Mouse (Mus musculus): ENCODE results near the gene Slc25a34. TPM values are rescaled to one million over a fixed set of nuclear protein-coding genes. Genes with fewer than 3 reads are reported as not detected.

The Slc25a34 gene
- total RNA-seq, 2 experiments from 2014 or later, result 3.0 to 3.2 TPM

DNA sequence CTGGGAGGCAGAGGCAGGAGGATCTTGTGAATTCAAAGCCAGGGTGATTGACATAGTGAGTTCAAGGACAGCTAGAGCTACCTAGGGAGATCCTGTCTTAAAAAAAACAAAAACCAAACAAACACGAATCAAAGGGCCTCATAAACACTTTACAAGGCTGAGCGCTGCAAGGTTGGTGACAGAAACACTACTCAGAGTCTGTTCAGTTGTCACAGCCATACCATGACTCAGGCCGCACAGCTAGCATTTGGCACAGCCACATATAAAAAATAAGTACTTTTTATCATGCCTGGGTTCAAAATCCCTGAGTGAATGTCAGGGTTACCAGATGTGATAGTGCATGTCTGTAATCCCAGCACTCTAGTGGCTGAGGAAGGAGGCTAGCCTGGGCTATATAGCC lies 23.6 kb upstream of the Slc25a34 start:
- no peak for DNase-seq (ENCODE audit: low spot score in 2 of 2)
- intact Hi-C loops (cut with DNase I), result no loop called here

DNA sequence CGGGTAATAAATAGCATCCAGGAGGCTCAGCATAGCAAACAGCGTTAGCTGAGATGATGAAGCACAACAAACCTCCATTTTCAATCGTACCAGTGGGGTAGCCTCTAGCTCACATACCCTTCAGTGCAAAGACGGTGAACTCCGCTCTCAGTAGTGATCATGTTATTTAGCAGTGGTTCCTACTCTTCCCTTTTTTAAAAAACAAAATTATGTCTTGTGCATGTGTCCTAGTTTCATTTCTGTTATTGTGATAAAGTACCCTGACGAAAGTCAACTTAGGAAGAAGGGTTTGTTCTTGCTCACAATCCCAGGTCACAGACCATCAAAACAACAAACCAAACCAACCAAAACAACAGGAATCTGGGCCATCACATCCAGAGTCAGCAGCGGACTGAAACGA lies 22.4 kb upstream of the Slc25a34 start:
- no peak for DNase-seq (ENCODE audit: low spot score in 2 of 2)
- intact Hi-C loops (cut with DNase I), result no loop called here

DNA sequence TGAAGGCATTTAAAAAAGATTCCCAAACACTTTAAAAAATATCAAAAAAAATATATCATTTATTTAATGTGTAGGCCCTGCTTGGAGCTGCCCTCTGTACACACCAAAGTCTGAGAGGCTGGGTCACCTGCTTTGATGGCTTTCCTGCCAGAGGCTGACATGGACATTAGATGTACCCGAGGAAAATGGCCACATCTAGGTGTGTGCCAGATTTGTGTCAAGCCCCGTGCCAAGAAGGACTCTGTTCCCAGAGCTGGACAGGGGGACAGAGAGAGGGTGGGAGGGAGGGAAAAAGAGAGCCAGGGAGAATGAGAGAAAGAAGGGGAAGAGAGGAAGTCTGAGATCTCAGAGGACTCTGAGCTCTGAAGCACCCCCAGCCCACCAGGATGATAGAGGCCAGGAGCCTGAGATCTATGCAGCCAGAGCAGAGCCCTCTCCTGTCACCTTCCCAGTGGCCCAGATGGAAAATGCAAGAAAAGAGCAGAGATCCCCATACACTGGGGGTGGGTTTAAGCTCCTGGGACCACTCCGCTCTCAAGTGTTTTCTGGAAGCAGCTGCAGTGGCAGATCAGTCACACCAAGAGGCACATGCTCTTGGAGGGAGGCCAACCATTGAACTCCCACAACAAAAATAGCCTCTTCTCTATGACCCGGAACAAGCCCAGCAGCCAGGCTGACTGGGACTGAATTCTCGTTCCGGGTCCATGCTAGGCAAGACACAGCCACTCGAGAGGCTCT lies 19.7 kb upstream of the Slc25a34 start:
- intact Hi-C loops (cut with DNase I), result no loop called here
- DNase-seq (ENCODE audit: low spot score in 2 of 2), result peak; percentile 60 to 73

DNA sequence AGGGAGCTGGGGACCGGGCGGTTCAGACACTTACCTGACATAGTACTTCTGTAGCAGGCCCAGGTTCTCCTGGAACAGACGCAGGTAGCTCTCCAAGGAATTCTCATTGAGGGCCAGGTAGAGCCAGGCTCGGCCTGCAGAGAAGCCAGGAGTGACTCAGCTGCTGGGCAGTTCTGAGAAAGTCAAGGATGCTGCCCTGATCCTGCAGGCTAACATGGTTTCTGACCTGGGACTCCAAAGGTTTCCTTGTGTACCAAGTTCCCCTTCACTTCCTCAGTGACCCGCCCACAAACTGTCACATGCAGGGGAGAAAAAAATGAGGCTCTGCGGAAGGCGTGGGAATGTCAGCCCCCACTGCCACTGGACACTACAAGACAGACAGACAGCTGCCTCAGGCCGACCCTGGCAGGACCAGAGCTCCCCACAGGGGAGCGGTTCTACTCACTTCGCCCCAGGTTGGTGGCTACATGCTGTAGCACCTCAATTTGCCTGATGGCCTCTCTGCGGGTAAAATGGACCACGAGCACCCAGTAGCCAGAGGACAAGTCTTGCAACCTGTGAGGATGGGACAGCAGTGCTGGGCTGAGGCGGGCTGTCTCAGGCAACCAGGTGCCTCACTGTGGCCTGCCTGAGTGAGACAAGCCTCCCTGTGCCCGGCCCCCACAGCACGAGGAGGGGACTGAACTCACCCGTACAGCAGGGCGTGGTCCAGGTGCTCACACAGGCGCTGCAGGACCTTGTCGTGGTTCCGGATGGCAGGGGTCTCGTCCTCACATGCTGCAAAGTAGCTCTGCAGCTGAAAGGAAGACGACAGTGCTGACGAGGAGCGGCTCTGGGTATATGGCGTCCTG lies 18.6 kb upstream of the Slc25a34 start:
- intact Hi-C loops (cut with DNase I), result no loop called here
- DNase-seq (ENCODE audit: low spot score in 2 of 2), result no peak

DNA sequence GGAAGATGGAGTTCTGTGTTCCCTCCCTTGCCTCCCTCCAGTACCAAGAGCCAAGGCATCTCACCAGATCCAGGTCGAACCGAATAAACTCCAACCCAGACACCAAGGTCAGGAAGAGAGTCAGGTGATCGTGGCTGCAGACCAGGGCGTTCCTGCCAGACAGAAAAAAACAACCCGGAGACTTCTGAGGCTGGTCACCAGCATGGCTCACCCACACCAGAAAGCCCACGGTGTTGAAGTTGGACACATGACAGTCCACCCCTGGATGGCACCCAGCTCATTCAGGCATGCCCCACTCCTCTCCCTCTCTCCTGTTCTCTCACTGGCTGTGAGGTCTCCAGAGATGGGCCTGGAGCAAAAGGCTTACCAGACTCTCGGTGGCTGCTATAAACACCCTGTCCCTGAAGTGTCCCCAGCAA lies 17.7 kb upstream of the Slc25a34 start:
- no peak for DNase-seq (ENCODE audit: low spot score in 2 of 2)
- intact Hi-C loops (cut with DNase I), result no loop called here

DNA sequence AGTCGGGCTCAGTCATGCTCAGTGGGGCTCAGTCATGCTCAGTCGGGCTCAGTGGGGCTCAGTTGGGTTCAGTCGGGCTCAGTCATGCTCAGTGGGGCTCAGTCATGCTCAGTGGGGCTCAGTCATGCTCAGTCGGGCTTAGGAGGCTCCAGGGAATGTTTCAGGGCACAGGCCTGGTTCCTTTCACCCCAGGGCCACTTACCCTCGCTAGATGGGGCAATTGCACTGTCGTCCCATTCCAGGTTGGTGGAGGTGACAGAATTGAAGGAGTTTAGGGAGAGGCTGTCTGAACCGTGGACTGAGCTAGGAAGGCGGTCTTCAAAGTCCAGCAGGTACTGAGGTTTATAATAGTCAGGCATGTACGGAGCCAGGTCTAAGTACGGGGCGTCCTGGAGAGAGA lies 15.9 kb upstream of the Slc25a34 start:
- intact Hi-C loops (cut with DNase I), result no loop called here
- DNase-seq (ENCODE audit: low spot score in 2 of 2), result no peak

DNA sequence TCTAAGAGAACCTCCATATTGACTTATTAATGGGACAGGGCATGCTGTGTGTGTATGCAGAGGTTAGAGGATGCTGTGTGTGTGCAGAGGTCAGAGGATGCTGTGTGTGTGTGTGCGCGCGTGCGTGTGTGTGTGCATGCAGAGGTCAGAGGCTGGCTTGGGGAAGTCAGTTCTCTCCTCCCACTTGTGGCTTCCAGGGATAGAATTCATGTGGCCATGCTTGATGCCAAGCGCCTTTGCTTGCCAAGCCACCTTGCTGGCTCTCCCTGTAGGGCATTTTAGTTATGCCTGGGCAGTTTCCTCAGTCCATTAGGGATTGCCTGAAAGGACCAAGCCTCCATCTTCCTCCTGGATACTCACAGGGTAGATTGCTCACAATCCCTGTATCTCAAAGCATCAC lies 13.1 kb upstream of the Slc25a34 start:
- intact Hi-C loops (cut with DNase I), result no loop called here
- no peak for DNase-seq (ENCODE audit: low spot score in 2 of 2)

DNA sequence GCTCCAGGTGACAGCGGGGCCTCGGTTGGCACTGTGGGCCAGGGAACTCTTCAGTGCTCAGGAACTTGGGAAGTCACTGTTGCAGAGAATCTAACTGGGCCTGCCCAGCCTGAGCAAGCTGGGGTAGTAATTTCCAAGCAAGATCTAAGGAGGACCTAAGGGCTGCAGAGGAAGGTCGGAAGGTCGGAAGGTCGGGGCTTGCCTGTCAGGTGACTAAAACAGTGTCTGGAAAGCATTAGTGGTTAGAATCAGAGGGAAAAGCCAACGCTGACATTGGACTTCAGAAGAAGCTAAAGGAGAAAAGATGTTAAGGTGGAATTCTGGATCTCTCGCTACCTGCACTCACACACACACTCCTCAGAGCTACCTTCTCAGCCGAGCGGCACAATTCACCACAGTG lies 12.4 kb upstream of the Slc25a34 start:
- DNase-seq (ENCODE audit: low spot score in 2 of 2), result no peak
- intact Hi-C loops (cut with DNase I), result no loop called here

DNA sequence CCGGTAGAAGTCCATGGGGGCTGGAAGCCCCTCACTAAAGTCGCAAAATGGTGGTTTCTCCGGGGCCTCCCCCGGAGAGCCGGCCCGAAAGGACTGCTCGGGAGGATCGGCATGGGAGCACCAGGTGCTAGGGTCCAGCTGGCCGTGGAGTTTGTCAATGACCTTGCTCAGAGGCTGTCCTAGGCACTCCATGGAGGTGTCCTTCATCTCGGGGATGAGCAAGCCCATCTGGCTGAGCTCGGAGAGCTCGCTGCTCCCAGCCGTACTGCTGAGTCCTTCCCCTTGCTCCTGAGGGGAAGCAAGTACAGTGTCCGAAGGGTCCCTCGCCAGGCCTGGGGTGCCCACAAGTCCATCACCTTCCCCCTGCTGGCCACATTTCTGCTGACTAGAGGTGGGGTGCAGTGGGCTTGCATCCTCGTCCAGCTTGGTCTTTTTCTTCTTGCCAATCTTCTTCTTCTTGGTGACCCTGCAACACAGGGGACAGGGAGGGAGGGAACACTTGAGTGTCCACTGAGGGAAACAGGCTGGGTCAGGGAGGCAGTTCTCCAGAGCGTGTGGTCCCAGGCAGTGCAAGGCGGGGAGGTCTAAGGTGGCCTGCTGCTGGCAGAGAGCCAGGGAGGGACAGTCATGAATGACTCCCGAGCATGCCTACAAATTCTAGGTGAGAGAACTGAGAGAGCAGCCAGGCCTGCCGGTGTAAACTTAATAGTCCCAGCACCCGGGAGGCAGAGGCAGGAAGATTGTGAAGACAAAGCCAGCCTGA lies 8.7 kb upstream of the Slc25a34 start:
- intact Hi-C loops (cut with DNase I), result no loop called here

DNA sequence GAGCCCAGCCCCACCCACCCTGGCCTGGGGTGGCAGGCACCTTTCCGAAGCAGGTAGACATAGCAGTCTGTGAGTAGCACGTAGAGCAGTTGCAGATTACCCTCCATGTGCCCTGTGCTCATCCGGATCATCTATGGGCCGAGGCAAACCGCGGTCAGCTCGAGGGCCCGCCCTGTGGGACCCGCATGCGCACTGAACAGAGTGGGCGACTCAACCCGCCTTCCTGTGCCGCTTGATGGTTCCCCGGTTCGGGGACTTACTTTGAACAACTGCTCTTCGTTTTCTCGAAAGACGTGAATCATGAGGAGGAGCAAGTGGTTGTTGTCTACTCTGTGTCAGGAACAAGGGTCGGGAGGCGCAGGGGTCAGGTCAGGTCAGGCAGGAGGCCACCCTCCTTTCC lies 7.6 kb upstream of the Slc25a34 start:
- intact Hi-C loops (cut with DNase I), result no loop called here
- DNase-seq (ENCODE audit: low spot score in 2 of 2), result no peak

More for the DNA sequence above, 8.7 kb upstream of the Slc25a34 start:
- DNase-seq (ENCODE audit: low spot score in 2 of 2), result no peak

DNA sequence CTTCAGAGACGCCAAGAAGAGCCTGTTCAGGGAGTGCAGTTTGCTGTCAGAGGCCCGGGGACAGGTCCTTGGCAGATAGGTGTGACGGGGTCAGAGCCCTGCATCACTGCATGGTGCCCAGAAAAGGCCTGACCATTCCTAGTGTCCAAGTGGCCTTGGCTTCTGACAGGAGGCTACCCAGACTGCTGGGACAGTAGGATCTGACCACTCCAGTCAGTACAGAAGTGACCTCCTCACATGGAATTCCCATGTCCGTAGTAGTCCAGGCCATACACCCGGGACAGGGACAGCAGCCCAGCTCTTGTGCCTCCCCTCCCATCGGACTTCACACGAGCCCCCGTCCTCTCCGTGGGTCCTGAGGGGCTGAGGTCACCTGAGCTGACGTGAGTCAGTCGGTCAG lies 6.4 kb upstream of the Slc25a34 start:
- DNase-seq (ENCODE audit: low spot score in 2 of 2), result no peak
- intact Hi-C loops (cut with DNase I), result no loop called here

DNA sequence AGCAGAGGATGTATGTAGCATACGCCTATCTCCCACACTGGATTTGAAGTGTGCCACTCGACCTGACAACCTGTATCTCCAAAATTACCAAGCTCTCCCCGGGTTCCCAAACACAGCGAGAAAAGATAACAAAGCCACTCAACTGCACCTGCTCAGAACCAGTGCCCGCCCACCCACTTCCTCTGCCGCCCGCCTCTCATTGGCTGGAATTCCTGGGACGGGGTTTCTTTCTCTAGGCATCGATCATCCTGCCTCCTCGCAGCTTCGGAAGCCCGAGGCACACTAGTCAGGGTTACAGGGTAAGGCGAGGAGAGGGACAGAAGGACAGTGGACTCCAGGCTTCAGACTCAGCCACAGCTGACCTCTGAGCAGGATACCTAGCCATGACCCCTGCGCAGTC lies 5.0 kb upstream of the Slc25a34 start:
- intact Hi-C loops (cut with DNase I), result no loop called here
- no peak for DNase-seq (ENCODE audit: low spot score in 2 of 2)

DNA sequence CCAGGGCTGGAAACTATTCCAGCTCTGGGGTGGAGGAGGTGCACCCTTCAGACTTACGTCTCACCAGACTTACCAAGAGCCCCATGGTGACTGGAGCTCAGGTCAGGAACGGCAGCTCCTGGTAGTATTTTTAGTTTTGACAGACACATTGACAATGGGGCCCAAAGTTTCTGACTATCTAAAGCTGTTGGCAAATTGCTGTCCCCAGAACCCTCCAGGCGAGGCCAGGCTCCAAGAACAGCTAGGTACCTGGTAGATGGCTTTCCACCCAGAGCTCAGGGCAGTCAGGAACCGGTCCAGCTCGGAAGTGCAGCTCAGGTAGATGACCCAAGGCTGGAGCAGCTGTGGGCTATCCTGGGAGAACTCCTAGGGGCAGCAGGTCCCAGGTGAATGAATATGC lies 3.9 kb upstream of the Slc25a34 start:
- DNase-seq (ENCODE audit: low spot score in 2 of 2), result no peak
- intact Hi-C loops (cut with DNase I), result no loop called here

DNA sequence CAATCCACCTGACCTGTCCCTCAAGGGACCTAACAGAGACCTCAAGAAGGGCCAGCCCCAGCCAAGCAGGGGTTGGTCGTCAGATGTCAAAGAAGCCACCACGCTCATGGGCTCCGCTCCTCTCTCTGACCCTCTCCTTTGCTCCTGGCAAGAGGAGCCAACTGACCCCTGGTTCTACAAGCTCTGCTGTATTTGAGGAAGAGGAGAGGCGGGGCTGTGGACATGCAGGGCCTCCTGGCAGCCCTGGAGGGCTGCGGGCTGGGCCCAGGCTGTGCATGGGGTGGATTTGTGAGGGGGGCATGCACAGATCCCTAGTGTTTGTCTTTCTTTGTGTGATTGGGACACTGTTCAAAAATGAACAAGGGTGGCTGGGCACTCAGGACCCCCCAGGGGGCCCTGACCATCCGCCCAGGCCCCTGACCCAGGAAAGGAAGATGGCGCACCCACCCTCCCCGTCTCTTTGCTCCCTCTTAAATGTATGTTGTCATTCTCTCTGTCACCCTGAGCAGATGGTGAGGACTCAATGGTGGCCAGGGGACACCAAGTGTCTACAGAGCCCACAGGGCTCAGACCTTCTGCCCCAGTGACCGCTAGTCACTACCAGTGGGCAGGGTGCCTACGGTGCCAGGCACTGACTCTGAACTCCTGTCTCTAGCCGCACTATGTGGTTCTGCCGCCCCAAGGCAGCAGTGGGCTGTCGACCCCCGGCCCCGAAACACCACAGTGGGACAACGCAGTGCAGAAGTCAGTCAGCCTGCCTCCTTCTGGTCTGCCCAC lies 2.3 kb upstream of the Slc25a34 start:
- intact Hi-C loops (cut with DNase I), result no loop called here
- DNase-seq (ENCODE audit: low spot score in 2 of 2), result no peak

DNA sequence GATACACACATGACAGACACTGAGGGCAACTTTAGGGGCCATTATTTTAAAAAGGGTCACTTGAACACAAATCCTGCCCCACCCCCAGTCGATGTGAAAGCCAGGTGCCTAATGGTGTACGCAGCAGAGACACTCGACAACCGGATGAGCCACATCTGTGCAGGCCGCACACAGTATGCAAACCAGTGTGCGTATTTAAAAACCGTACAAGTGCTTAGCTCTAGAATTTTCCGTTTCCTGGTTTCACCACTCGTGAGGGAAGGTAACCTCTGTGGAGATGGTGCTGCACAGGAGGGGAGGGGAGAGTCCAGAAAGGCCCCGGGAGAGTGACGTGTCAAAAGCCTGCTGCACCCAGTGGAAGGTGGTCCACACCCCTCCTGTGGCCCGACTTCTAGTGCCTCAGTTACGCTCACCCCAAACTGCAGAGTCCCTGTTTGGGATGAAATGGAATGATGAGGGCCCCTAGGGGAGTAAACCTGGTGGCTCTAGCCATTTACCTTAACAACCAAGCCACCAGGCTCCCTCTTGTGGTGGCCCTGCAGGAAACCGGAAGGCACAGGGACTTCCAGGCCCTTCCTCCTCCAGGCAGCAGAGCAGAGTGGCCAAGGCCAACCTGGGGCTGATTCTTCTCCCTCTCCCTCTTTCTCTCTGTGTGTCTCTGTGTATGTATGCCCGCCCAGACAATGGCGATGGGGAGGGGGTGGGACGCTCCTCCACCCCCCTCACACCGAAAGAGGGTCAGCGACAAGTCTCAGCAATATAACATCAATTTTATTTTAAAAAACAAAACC lies 1.6 kb upstream of the Slc25a34 start:
- intact Hi-C loops (cut with DNase I), result no loop called here
- peak; percentile 30 to 35 for DNase-seq (ENCODE audit: low spot score in 2 of 2)

DNA sequence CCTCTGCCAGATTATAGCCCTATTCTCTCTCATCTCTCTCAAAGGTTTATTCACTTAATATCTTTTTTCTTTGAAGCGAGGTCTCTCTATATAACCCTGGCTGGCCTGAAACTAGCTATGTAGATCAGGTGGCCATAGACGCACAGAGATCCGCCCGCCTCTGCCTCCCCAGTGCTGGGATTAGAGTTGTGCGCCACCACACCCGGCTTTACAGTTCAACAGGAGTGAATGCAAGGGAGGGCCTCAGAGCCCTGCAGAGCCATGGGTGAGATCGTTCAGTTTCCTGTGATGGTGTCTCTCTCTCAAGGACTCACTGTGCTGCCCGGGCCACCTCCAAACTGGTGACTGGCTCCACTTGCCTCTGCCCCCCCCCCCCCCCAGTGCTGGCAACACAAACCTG lies 513 bp upstream of the Slc25a34 start:
- DNase-seq (ENCODE audit: low spot score in 2 of 2), result no peak
- intact Hi-C loops (cut with DNase I), result no loop called here

DNA sequence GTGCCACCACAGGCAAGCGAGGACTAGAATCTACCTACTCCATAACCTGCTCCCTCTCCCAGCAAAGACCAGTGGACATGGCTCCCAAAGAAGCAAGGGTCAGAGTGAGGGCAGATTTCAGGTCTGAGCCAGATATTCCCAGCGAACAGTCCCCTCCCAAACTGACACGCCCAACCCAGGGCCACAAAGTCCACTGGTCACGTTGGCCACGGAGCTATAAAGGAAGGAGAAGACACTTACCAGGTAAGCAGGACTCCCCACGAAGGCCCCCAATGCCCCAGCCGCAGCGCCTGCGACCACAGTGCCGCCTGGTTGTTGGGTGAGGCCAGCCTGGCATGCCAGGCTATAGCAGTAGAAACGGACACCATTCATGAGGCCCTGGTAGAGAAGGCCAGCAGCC lies 584 bp downstream of the Slc25a34 start:
- no peak for DNase-seq (ENCODE audit: low spot score in 2 of 2)
- intact Hi-C loops (cut with DNase I), result no loop called here

DNA sequence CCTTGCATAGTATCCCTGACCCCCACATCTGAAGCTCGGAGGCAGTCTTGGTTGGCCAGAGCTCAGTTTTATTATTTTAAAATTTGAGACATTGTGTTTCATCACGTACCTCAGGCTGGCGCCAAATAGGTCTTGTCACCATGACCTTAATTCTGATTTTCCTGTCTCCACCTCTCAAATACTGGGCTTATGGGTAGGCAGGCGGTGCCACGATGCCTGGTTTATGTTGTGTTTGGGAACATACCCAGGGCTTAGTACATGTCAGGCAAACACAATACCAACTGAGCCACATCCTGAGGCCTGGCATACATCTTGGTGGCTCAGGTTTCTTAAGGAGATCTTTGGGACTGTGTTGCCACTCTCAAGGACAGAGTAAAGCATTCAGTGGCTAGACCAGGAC lies 1.0 kb downstream of the Slc25a34 start:
- no peak for DNase-seq (ENCODE audit: low spot score in 2 of 2)
- intact Hi-C loops (cut with DNase I), result no loop called here

DNA sequence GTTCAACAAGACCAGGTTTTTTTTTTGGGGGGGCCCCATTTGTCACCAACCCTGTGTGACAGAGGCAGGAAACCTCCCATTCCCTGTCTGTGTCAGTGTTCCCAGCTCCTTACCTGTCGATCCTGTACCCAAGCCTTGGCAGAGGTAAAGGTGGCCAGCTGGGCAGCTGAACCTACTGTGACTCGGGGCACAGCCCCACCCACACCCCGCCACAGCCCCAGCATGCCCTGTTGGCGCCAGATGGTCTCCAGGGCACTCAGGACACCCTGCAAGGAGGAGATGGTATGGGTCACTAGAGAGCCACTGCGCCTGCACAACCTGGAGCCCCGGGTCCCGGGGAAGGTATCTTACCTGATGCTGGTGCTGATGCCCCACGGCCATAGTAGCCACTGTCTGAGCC lies 1.5 kb downstream of the Slc25a34 start:
- intact Hi-C loops (cut with DNase I), result no loop called here
- DNase-seq (ENCODE audit: low spot score in 2 of 2), result no peak

Data from left cerebral cortex, postnatal 25 days (tissue).